Mouse (Mus musculus): ENCODE data around the gene Prss45. TPM values are rescaled to one million over a fixed set of nuclear protein-coding genes. Genes with fewer than 3 reads are reported as not detected.

Gene Prss45
- polyA plus RNA-seq, 1 experiment from 2014 or later: not detected

GRCm38 (mm10) chr9:110825832-110826231, 8.6 kb upstream of the Prss45 start:
- Histone ChIP-seq H3K27ac (replicated peaks) (no peak overlapping the region), H3K27me3 (ENCODE audit: control insufficient read depth, insufficient read depth, low read length) (no peaks in the 10 kb centered on the region), H3K36me3 (ENCODE audit: control insufficient read depth, insufficient read depth, low read length) (no peaks in the 10 kb centered on the region), H3K4me2 (replicated peaks; ENCODE audit: low read depth) (no peak overlapping the region), H3K4me1 (replicated peaks; ENCODE audit: control insufficient read depth, insufficient read depth) (no peaks in the 10 kb centered on the region), H3K9ac (ENCODE audit: low read length) (no peak overlapping the region), H3K4me3 (ENCODE audit: low read depth, low read length) (no peak overlapping the region), H3K9me3 (ENCODE audit: control insufficient read depth, low read length) (no peaks in the 10 kb centered on the region)
- WGBS: 67% methylated on average over 7 of the region's 7 CpGs
- ATAC-seq (ENCODE audit: low FRiP score, low TSS enrichment) (no peak), DNase-seq (ENCODE audit: low spot score) (no peak)
- TF ChIP-seq EP300 (optimal IDR thresholded peaks at IDR 0.05) (no peak), CTCF (IDR thresholded peaks at IDR 0.05; ENCODE audit: low read depth) (no peak)

GRCm38 (mm10) chr9:110826390-110826789, 8.0 kb upstream of the Prss45 start, which contains the start of gene Prss43:
Prss43 (plus strand) TSS chr9:110826690.
- Histone ChIP-seq H3K9ac (ENCODE audit: low read length) (no peak within 1 kb of the TSS), H3K4me1 (replicated peaks; ENCODE audit: control insufficient read depth, insufficient read depth) (no peaks in the 10 kb centered on the region), H3K27me3 (ENCODE audit: control insufficient read depth, insufficient read depth, low read length) (no peaks in the 10 kb centered on the region), H3K4me3 (ENCODE audit: low read depth, low read length) (no peak within 1 kb of the TSS), H3K9me3 (ENCODE audit: control insufficient read depth, low read length) (no peaks in the 10 kb centered on the region), H3K4me2 (replicated peaks; ENCODE audit: low read depth) (no peak within 1 kb of the TSS), H3K27ac (replicated peaks) (no peak within 1 kb of the TSS), H3K36me3 (ENCODE audit: control insufficient read depth, insufficient read depth, low read length) (no peaks in the 10 kb centered on the region)
- WGBS: 62% methylated on average over 3 of the region's 3 CpGs
- no peak for ATAC-seq (ENCODE audit: low FRiP score, low TSS enrichment)
- TF ChIP-seq CTCF (IDR thresholded peaks at IDR 0.05; ENCODE audit: low read depth) (no peak), EP300 (optimal IDR thresholded peaks at IDR 0.05) (no peak)
- no peak for DNase-seq (ENCODE audit: low spot score)

GRCm38 (mm10) chr9:110833021-110833420, 1.4 kb upstream of the Prss45 start:
- H3K9ac ChIP-seq (ENCODE audit: low read length): no peak overlapping the region
- H3K9me3 ChIP-seq (ENCODE audit: control insufficient read depth, low read length): no peaks in the 10 kb centered on the region
- no peak for ATAC-seq (ENCODE audit: low FRiP score, low TSS enrichment)
- no peak overlapping the region for H3K4me2 ChIP-seq (replicated peaks; ENCODE audit: low read depth)
- no peak for DNase-seq (ENCODE audit: low spot score)
- H3K27ac ChIP-seq (replicated peaks): no peak overlapping the region
- no peaks in the 10 kb centered on the region for H3K36me3 ChIP-seq (ENCODE audit: control insufficient read depth, insufficient read depth, low read length)
- no peak overlapping the region for H3K4me3 ChIP-seq (ENCODE audit: low read depth, low read length)
- H3K27me3 ChIP-seq (ENCODE audit: control insufficient read depth, insufficient read depth, low read length): no peaks in the 10 kb centered on the region
- no peaks in the 10 kb centered on the region for H3K4me1 ChIP-seq (replicated peaks; ENCODE audit: control insufficient read depth, insufficient read depth)
- WGBS: 69% methylated on average over 5 of the region's 5 CpGs
- TF ChIP-seq CTCF (IDR thresholded peaks at IDR 0.05; ENCODE audit: low read depth): no peak
- TF ChIP-seq EP300 (optimal IDR thresholded peaks at IDR 0.05): no peak

- TF ChIP-seq CTCF (IDR thresholded peaks at IDR 0.05; ENCODE audit: low read depth): no peak
- TF ChIP-seq EP300 (optimal IDR thresholded peaks at IDR 0.05): no peak
- H3K4me2 ChIP-seq (replicated peaks; ENCODE audit: low read depth): no peak overlapping the region
- DNase-seq (ENCODE audit: low spot score) (no peak), ATAC-seq (ENCODE audit: low FRiP score, low TSS enrichment) (no peak)
- no peak overlapping the region for H3K9ac ChIP-seq (ENCODE audit: low read length)
- no peaks in the 10 kb centered on the region for H3K9me3 ChIP-seq (ENCODE audit: control insufficient read depth, low read length)
- H3K4me3 ChIP-seq (ENCODE audit: low read depth, low read length): no peak overlapping the region
- WGBS: 41% methylated on average over 10 of the region's 10 CpGs
- no peaks in the 10 kb centered on the region for H3K27me3 ChIP-seq (ENCODE audit: control insufficient read depth, insufficient read depth, low read length)
- H3K4me1 ChIP-seq (replicated peaks; ENCODE audit: control insufficient read depth, insufficient read depth): no peaks in the 10 kb centered on the region
- H3K27ac ChIP-seq (replicated peaks): no peak overlapping the region
- H3K36me3 ChIP-seq (ENCODE audit: control insufficient read depth, insufficient read depth, low read length): no peaks in the 10 kb centered on the region
These were observed 573 bp downstream of the Prss45 start for GRCm38 (mm10) chr9:110834961-110835360.

- WGBS: 62% methylated on average over 2 of the region's 2 CpGs
- Histone ChIP-seq H3K36me3 (ENCODE audit: control insufficient read depth, insufficient read depth, low read length) (no peaks in the 10 kb centered on the region), H3K4me3 (ENCODE audit: low read depth, low read length) (no peak overlapping the region), H3K9me3 (ENCODE audit: control insufficient read depth, low read length) (no peaks in the 10 kb centered on the region), H3K9ac (ENCODE audit: low read length) (no peak overlapping the region), H3K27ac (replicated peaks) (no peak overlapping the region), H3K4me1 (replicated peaks; ENCODE audit: control insufficient read depth, insufficient read depth) (no peaks in the 10 kb centered on the region), H3K4me2 (replicated peaks; ENCODE audit: low read depth) (no peak overlapping the region), H3K27me3 (ENCODE audit: control insufficient read depth, insufficient read depth, low read length) (no peaks in the 10 kb centered on the region)
- DNase-seq (ENCODE audit: low spot score) (no peak), ATAC-seq (ENCODE audit: low FRiP score, low TSS enrichment) (no peak)
- TF ChIP-seq CTCF (IDR thresholded peaks at IDR 0.05; ENCODE audit: low read depth) (no peak), EP300 (optimal IDR thresholded peaks at IDR 0.05) (no peak)
These were observed 1.7 kb downstream of the Prss45 start for GRCm38 (mm10) chr9:110836112-110836511.

GRCm38 (mm10) chr9:110840905-110841304, 6.5 kb downstream of the Prss45 start:
- Histone ChIP-seq H3K36me3 (ENCODE audit: control insufficient read depth, insufficient read depth, low read length) (no peaks in the 10 kb centered on the region), H3K27ac (replicated peaks) (no peak overlapping the region), H3K4me2 (replicated peaks; ENCODE audit: low read depth) (no peak overlapping the region), H3K4me3 (ENCODE audit: low read depth, low read length) (no peak overlapping the region), H3K9ac (ENCODE audit: low read length) (no peak overlapping the region), H3K27me3 (ENCODE audit: control insufficient read depth, insufficient read depth, low read length) (no peaks in the 10 kb centered on the region), H3K9me3 (ENCODE audit: control insufficient read depth, low read length) (no peaks in the 10 kb centered on the region), H3K4me1 (replicated peaks; ENCODE audit: control insufficient read depth, insufficient read depth) (no peaks in the 10 kb centered on the region)
- ATAC-seq (ENCODE audit: low FRiP score, low TSS enrichment) (no peak), DNase-seq (ENCODE audit: low spot score) (no peak)
- 79% methylated on average over 6 of the region's 6 CpGs for WGBS
- TF ChIP-seq EP300 (optimal IDR thresholded peaks at IDR 0.05) (no peak), CTCF (IDR thresholded peaks at IDR 0.05; ENCODE audit: low read depth) (no peak)

Measured in stomach, postnatal 0 days (tissue).